Mouse (Mus musculus) left cerebral cortex, postnatal 4 days (tissue): Measurements from ENCODE around the gene Tbcd. TPM values are rescaled to one million over a fixed set of nuclear protein-coding genes. Genes with fewer than 3 reads are reported as not detected.
"Not testable (repeated sequence)": the region's sequence is repeated elsewhere in the genome, so short reads cannot be mapped to it uniquely, and the experiment has no call there.

Experiments used
- DNase-seq: peaks from one replicate; pipeline ENCODE4 v3.0.0-alpha.2; 2022
- intact Hi-C: fragments of 180-260 bp; cut with DNase I; formaldehyde crosslinking; loops from one replicate; pipeline ENCODE4 v1.15.1; 2025
- total RNA-seq, 2 experiments: library from RNA; stranded (reverse); gene quantifications; 2 replicates each; pipeline ENCODE4 v1.2.3; 2021

Gene Tbcd
- total RNA-seq, 2 experiments from 2014 or later = 68.4 to 75.2 TPM

- DNase-seq = no peak
- intact Hi-C loops = loop anchor here (5.0 kb wide), 1 partner anchor 157 kb away; no protein-coding TSS in a partner anchor
Measured at GRCm38 (mm10) chr11:121650668-121651067, 198.9 kb downstream of the Tbcd start.

GRCm38 (mm10) chr11:121651556-121651955 is 199.8 kb downstream of the Tbcd start:
- intact Hi-C loops = loop anchor here (5.0 kb wide), 1 partner anchor 156 kb away; no protein-coding TSS in a partner anchor

GRCm38 (mm10) chr11:121651983-121652382 is 200.2 kb downstream of the Tbcd start:
- intact Hi-C loops = loop anchor here (5.0 kb wide), 1 partner anchor 155 kb away; no protein-coding TSS in a partner anchor
- no peak for DNase-seq

More at GRCm38 (mm10) chr11:121651556-121651955, 199.8 kb downstream of the Tbcd start:
- DNase-seq = no peak

GRCm38 (mm10) chr11:121652547-121653305 is 201.0 kb downstream of the Tbcd start:
- peak; percentile 71 for DNase-seq
- intact Hi-C loops = loop anchor here (5.0 kb wide), 1 partner anchor 155 kb away; no protein-coding TSS in a partner anchor

GRCm38 (mm10) chr11:121653631-121654030 is 201.9 kb downstream of the Tbcd start:
- intact Hi-C loops = loop anchor here (5.0 kb wide), 1 partner anchor 154 kb away; no protein-coding TSS in a partner anchor
- no peak for DNase-seq

- intact Hi-C loops = loop anchor here (5.0 kb wide), 1 partner anchor 153 kb away; no protein-coding TSS in a partner anchor
- no peak for DNase-seq
Measured at GRCm38 (mm10) chr11:121654406-121654945, 202.7 kb downstream of the Tbcd start.

- no peak for DNase-seq
- intact Hi-C loops = no loop called here
Measured at GRCm38 (mm10) chr11:121655166-121655806, 203.5 kb downstream of the Tbcd start.

GRCm38 (mm10) chr11:121655807-121656511 is 204.2 kb downstream of the Tbcd start:
- intact Hi-C loops = no loop called here
- DNase-seq = no peak

GRCm38 (mm10) chr11:121658151-121658550 is 206.4 kb downstream of the Tbcd start:
- intact Hi-C loops = no loop called here
- DNase-seq = no peak

- intact Hi-C loops, DNase-seq: not testable (repeated sequence)
Measured at GRCm38 (mm10) chr11:121660604-121661003, 208.9 kb downstream of the Tbcd start.

- intact Hi-C loops = no loop called here
Measured at GRCm38 (mm10) chr11:121661116-121661515, 209.4 kb downstream of the Tbcd start.

More at GRCm38 (mm10) chr11:121661116-121661515, 209.4 kb downstream of the Tbcd start:
- no peak for DNase-seq

Other genes starting within 250 kb of the Tbcd start
- gene Hexdc, start 247.5 kb upstream of the Tbcd start, total RNA-seq = 10 to 100 TPM; 54.9 to 57.3 TPM
- gene Ogfod3, start 247.2 kb upstream of the Tbcd start, total RNA-seq = 1 to 10 TPM; 7.7 to 8.0 TPM
- 10 to 100 TPM; 24.0 to 27.3 TPM for gene Cybc1, start 222.6 kb upstream of the Tbcd start, total RNA-seq
- gene Narf, start 214.7 kb upstream of the Tbcd start, total RNA-seq = 10 to 100 TPM; 70.6 to 73.2 TPM
- 100 to 1,000 TPM; 115 to 116 TPM for gene Foxk2, start 192.0 kb upstream of the Tbcd start, total RNA-seq
- 10 to 100 TPM; 57.3 to 64.8 TPM for gene Wdr45b, start 97.5 kb upstream of the Tbcd start, total RNA-seq
- gene Rab40b, start 63.7 kb upstream of the Tbcd start, total RNA-seq = 10 to 100 TPM; 13.6 to 16.4 TPM
- 10 to 100 TPM; 17.9 to 18.1 TPM for gene Fn3krp, start 30.5 kb upstream of the Tbcd start, total RNA-seq
- 1 to 10 TPM; 4.9 to 5.7 TPM for gene Fn3k, start 17.0 kb upstream of the Tbcd start, total RNA-seq
- gene Zfp750, start 67.4 kb downstream of the Tbcd start, total RNA-seq = not detected
- 1 to 10 TPM; 7.2 to 7.6 TPM for gene B3gntl1, start 221.2 kb downstream of the Tbcd start, total RNA-seq
- 1 to 10 TPM; 6.5 to 6.8 TPM for gene Metrnl, start 249.6 kb downstream of the Tbcd start, total RNA-seq